Mouse (Mus musculus): ENCODE measurements around the gene Sh3bgrl3. TPM values are rescaled to one million over a fixed set of nuclear protein-coding genes. Genes with fewer than 3 reads are reported as not detected.
A peak's percentile ranks its signal among the peaks of the same experiment; 100 is the strongest.
"Not testable (repeated sequence)": the region's sequence is repeated elsewhere in the genome, so short reads cannot be mapped to it uniquely, and the experiment has no call there.

The Sh3bgrl3 gene
- 654 and 703 TPM in 2 replicates for polyA plus RNA-seq (2012; rRNA removed)

- WGBS, result under 1% methylated on average over 50 of the region's 50 CpGs
- H3K4me1 ChIP-seq (ENCODE audit: control insufficient read depth, insufficient read depth, low read length), result peaks cover 13% of the 10 kb centered on the region
- DNase-seq, result peak; percentile 91
- peak; percentile 94 for TF ChIP-seq POLR2A (IDR thresholded peaks at IDR 0.05; ENCODE audit: borderline replicate concordance, extremely low read depth, low read depth, low read length)
- TF ChIP-seq CTCF (IDR thresholded peaks at IDR 0.05; ENCODE audit: insufficient read depth, low read length), result no peak
- H3K4me3 ChIP-seq (replicated peaks; ENCODE audit: extremely low read depth, low read depth, low read length), result peak within 1 kb of the TSS; percentile 95
Measured at GRCm38 (mm10) chr4:134128221-134128982, at the start of gene Sh3bgrl3. Sh3bgrl3 (minus strand) TSS chr4:134128789.

- no peaks in the 10 kb centered on the region for H3K4me1 ChIP-seq (ENCODE audit: control insufficient read depth, insufficient read depth, low read length)
- no peak overlapping the region for H3K4me3 ChIP-seq (replicated peaks; ENCODE audit: extremely low read depth, low read depth, low read length)
- WGBS, result 65% methylated on average over 3 of the region's 3 CpGs
- no peak for DNase-seq
- TF ChIP-seq CTCF (IDR thresholded peaks at IDR 0.05; ENCODE audit: insufficient read depth, low read length) (no peak), POLR2A (IDR thresholded peaks at IDR 0.05; ENCODE audit: borderline replicate concordance, extremely low read depth, low read depth, low read length) (no peak)
Measured at GRCm38 (mm10) chr4:134172391-134172790, 43.8 kb upstream of the Sh3bgrl3 start.

GRCm38 (mm10) chr4:134166906-134167305 is 38.3 kb upstream of the Sh3bgrl3 start:
- no peak overlapping the region for H3K4me3 ChIP-seq (replicated peaks; ENCODE audit: extremely low read depth, low read depth, low read length)
- WGBS, result 94% methylated on average over 3 of the region's 3 CpGs
- TF ChIP-seq POLR2A (IDR thresholded peaks at IDR 0.05; ENCODE audit: borderline replicate concordance, extremely low read depth, low read depth, low read length), result no peak
- TF ChIP-seq CTCF (IDR thresholded peaks at IDR 0.05; ENCODE audit: insufficient read depth, low read length), result no peak
- DNase-seq, result no peak
- H3K4me1 ChIP-seq (ENCODE audit: control insufficient read depth, insufficient read depth, low read length), result no peaks in the 10 kb centered on the region; the same call in 1 of the 2 replicates

GRCm38 (mm10) chr4:134165548-134166465 is 37.2 kb upstream of the Sh3bgrl3 start:
- DNase-seq, result no peak
- Histone ChIP-seq H3K4me3 (replicated peaks; ENCODE audit: extremely low read depth, low read depth, low read length) (no peak overlapping the region), H3K4me1 (ENCODE audit: control insufficient read depth, insufficient read depth, low read length) (no peaks in the 10 kb centered on the region; the same call in 1 of the 2 replicates)
- 83% methylated on average over 3 of the region's 3 CpGs for WGBS
- TF ChIP-seq POLR2A (IDR thresholded peaks at IDR 0.05; ENCODE audit: borderline replicate concordance, extremely low read depth, low read depth, low read length), result no peak
- no peak for TF ChIP-seq CTCF (IDR thresholded peaks at IDR 0.05; ENCODE audit: insufficient read depth, low read length)

GRCm38 (mm10) chr4:134165024-134165423 is 36.4 kb upstream of the Sh3bgrl3 start:
- TF ChIP-seq CTCF (IDR thresholded peaks at IDR 0.05; ENCODE audit: insufficient read depth, low read length) (no peak), POLR2A (IDR thresholded peaks at IDR 0.05; ENCODE audit: borderline replicate concordance, extremely low read depth, low read depth, low read length) (peak; percentile 5; the same call in 1 of the 2 replicates)
- Histone ChIP-seq H3K4me3 (replicated peaks; ENCODE audit: extremely low read depth, low read depth, low read length) (no peak overlapping the region), H3K4me1 (ENCODE audit: control insufficient read depth, insufficient read depth, low read length) (no peaks in the 10 kb centered on the region; the same call in 1 of the 2 replicates)
- no peak for DNase-seq
- WGBS, result 53% methylated on average over 6 of the region's 6 CpGs

GRCm38 (mm10) chr4:134164591-134164990 is 36.0 kb upstream of the Sh3bgrl3 start:
- TF ChIP-seq CTCF (IDR thresholded peaks at IDR 0.05; ENCODE audit: insufficient read depth, low read length) (no peak), POLR2A (IDR thresholded peaks at IDR 0.05; ENCODE audit: borderline replicate concordance, extremely low read depth, low read depth, low read length) (no peak)
- WGBS, result 76% methylated on average over 6 of the region's 6 CpGs
- H3K4me1 ChIP-seq (ENCODE audit: control insufficient read depth, insufficient read depth, low read length), result no peaks in the 10 kb centered on the region; the same call in 1 of the 2 replicates
- no peak overlapping the region for H3K4me3 ChIP-seq (replicated peaks; ENCODE audit: extremely low read depth, low read depth, low read length)
- DNase-seq, result no peak

GRCm38 (mm10) chr4:134160071-134160470 is 31.5 kb upstream of the Sh3bgrl3 start:
- DNase-seq, result peak; percentile 39
- WGBS, result 12% methylated on average over 30 of the region's 30 CpGs

GRCm38 (mm10) chr4:134158774-134159173 is 30.2 kb upstream of the Sh3bgrl3 start:
- WGBS, result 76% methylated on average over 6 of the region's 6 CpGs
- Histone ChIP-seq H3K4me1 (ENCODE audit: control insufficient read depth, insufficient read depth, low read length) (peaks cover 8% of the 10 kb centered on the region), H3K4me3 (replicated peaks; ENCODE audit: extremely low read depth, low read depth, low read length) (no peak overlapping the region)
- DNase-seq, result no peak
- TF ChIP-seq POLR2A (IDR thresholded peaks at IDR 0.05; ENCODE audit: borderline replicate concordance, extremely low read depth, low read depth, low read length) (no peak), CTCF (IDR thresholded peaks at IDR 0.05; ENCODE audit: insufficient read depth, low read length) (no peak)

More at GRCm38 (mm10) chr4:134160071-134160470, 31.5 kb upstream of the Sh3bgrl3 start:
- H3K4me3 ChIP-seq (replicated peaks; ENCODE audit: extremely low read depth, low read depth, low read length), result peak overlapping the region; percentile 58
- TF ChIP-seq POLR2A (IDR thresholded peaks at IDR 0.05; ENCODE audit: borderline replicate concordance, extremely low read depth, low read depth, low read length), result peak; percentile 50; the same call in 1 of the 2 replicates
- H3K4me1 ChIP-seq (ENCODE audit: control insufficient read depth, insufficient read depth, low read length), result not testable (repeated sequence)

GRCm38 (mm10) chr4:134157558-134157957 is 29.0 kb upstream of the Sh3bgrl3 start:
- TF ChIP-seq POLR2A (IDR thresholded peaks at IDR 0.05; ENCODE audit: borderline replicate concordance, extremely low read depth, low read depth, low read length) (no peak), CTCF (IDR thresholded peaks at IDR 0.05; ENCODE audit: insufficient read depth, low read length) (no peak)
- 89% methylated on average over 2 of the region's 2 CpGs for WGBS
- DNase-seq, result no peak
- H3K4me3 ChIP-seq (replicated peaks; ENCODE audit: extremely low read depth, low read depth, low read length), result no peak overlapping the region
- peaks cover 8% of the 10 kb centered on the region for H3K4me1 ChIP-seq (ENCODE audit: control insufficient read depth, insufficient read depth, low read length)
